Mouse (Mus musculus): ENCODE data around the gene Asic3. TPM values are rescaled to one million over a fixed set of nuclear protein-coding genes. Genes with fewer than 3 reads are reported as not detected.
A peak's percentile ranks its signal among the peaks of the same experiment; 100 is the strongest.

Gene Asic3
- total and polyA plus RNA-seq, 2 experiments from 2014 or later = 0.08 TPM; not detected in 1

DNA sequence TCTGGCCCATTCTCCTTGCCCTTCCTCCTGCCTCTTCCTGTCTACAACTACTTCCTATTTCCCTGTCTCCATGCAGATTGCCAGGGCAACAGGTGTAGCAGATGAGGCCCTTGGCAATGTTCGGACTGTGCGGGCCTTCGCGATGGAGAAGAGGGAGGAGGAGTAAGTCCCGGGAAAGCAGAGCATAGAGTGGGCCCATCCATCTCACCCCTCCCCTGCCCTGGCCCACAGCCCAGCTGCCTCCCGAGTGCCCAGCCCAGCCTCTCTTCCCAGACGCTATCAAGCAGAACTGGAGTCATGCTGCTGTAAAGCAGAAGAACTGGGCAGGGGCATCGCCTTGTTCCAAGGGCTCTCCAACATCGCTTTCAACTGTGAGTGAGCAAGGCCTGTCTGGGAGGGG lies 11.2 kb upstream of the Asic3 start:
- peak; percentile 28; the same call in 1 of the 2 replicates for ATAC-seq
- no peak for DNase-seq
- TF ChIP-seq CTCF (IDR thresholded peaks at IDR 0.05; ENCODE audit: low read depth) = no peak
- H3K4me1 ChIP-seq (ENCODE audit: insufficient read depth) = no peaks in the 10 kb centered on the region
- no peak overlapping the region for H3K4me2 ChIP-seq (ENCODE audit: low read depth)
- 60% methylated on average over 9 of the region's 9 CpGs for WGBS
- no peaks in the 10 kb centered on the region for H3K9me3 ChIP-seq (ENCODE audit: low read length)
- H3K4me3 ChIP-seq (ENCODE audit: low read depth, low read length) = no peak overlapping the region
- no peak overlapping the region for H3K9ac ChIP-seq
- H3K36me3 ChIP-seq (ENCODE audit: insufficient read depth) = peaks cover 48% of the 10 kb centered on the region
- no peaks in the 10 kb centered on the region for H3K27me3 ChIP-seq (ENCODE audit: insufficient read depth, low read length)
- no peak overlapping the region for H3K27ac ChIP-seq (ENCODE audit: low read depth, low read length)

DNA sequence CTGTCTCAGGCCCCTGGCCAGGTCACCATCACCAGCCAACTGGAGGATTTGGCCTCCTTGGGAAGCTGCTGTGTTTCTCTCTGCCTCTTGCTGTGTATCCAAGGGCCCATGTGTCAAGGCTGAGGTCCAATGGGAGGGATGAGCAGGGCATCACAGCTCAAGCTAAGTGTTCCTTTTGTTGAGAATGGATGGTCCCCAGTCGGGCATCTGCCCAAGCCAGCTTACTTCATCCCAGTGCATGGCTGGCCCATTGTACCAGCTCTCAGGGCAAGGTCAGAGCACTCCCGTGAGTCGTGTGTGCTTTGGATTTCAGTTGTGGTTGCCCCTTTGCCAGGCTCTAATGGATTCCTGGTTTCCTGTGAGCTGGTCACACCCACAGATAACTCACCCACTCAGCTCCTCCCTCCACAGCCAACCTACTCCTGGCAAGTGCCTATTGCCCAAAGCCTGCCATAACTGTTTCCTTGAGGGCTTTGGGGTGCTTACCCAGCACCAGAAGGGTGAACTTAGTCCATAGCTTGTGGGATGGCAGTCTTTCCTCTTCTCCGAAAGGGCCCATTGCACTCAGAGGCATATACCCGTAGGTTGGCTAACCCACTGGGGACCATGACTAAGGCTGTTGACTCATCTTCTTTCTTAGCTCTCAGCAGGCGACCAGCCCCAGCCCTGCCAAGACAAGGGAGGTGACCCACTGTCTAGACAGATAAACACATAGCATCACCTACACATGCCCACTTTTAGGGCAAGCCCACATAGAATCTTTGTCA lies 8.4 kb upstream of the Asic3 start:
- TF ChIP-seq CTCF (IDR thresholded peaks at IDR 0.05; ENCODE audit: low read depth) = no peak
- ATAC-seq = no peak
- DNase-seq = no peak
- WGBS = 84% methylated on average over 6 of the region's 6 CpGs
- H3K4me2 ChIP-seq (ENCODE audit: low read depth) = no peak overlapping the region
- no peaks in the 10 kb centered on the region for H3K4me1 ChIP-seq (ENCODE audit: insufficient read depth)
- H3K27me3 ChIP-seq (ENCODE audit: insufficient read depth, low read length) = no peaks in the 10 kb centered on the region
- no peak overlapping the region for H3K9ac ChIP-seq
- no peak overlapping the region for H3K27ac ChIP-seq (ENCODE audit: low read depth, low read length)
- H3K36me3 ChIP-seq (ENCODE audit: insufficient read depth) = peaks cover 60% of the 10 kb centered on the region
- no peak overlapping the region for H3K4me3 ChIP-seq (ENCODE audit: low read depth, low read length)
- no peaks in the 10 kb centered on the region for H3K9me3 ChIP-seq (ENCODE audit: low read length)

DNA sequence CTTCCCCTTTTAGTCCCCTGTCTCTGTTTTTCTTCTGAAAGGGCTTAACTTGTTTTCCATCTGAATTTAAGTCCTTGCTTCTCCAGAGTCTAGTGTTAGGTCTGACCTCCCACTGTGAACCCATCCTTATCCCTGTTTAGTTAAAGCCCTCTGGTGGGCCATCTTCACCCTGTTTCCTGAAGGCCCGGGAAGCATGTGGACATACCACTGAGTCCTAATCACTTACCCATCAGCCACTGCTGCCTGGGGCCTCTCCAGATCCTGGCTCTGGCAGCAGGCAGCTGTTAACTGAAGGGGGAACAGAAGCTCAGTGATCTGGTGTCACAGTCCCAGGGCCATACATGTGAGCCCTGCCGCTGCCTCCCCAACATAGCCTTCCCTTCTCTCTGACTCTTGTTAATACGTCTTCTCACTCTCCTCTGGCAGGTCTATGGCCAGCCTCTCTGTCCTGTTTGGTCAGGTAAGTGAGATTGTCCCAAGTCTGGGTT lies 7.8 kb upstream of the Asic3 start:
- no peak overlapping the region for H3K9ac ChIP-seq
- DNase-seq (no peak), ATAC-seq (no peak)
- H3K36me3 ChIP-seq (ENCODE audit: insufficient read depth) = peaks cover 61% of the 10 kb centered on the region
- H3K4me1 ChIP-seq (ENCODE audit: insufficient read depth) = no peaks in the 10 kb centered on the region
- H3K4me2 ChIP-seq (ENCODE audit: low read depth) = no peak overlapping the region
- no peak overlapping the region for H3K27ac ChIP-seq (ENCODE audit: low read depth, low read length)
- H3K4me3 ChIP-seq (ENCODE audit: low read depth, low read length) = no peak overlapping the region
- H3K27me3 ChIP-seq (ENCODE audit: insufficient read depth, low read length) = no peaks in the 10 kb centered on the region
- TF ChIP-seq CTCF (IDR thresholded peaks at IDR 0.05; ENCODE audit: low read depth) = no peak
- H3K9me3 ChIP-seq (ENCODE audit: low read length) = no peaks in the 10 kb centered on the region
- 74% methylated on average over 3 of the region's 3 CpGs for WGBS

DNA sequence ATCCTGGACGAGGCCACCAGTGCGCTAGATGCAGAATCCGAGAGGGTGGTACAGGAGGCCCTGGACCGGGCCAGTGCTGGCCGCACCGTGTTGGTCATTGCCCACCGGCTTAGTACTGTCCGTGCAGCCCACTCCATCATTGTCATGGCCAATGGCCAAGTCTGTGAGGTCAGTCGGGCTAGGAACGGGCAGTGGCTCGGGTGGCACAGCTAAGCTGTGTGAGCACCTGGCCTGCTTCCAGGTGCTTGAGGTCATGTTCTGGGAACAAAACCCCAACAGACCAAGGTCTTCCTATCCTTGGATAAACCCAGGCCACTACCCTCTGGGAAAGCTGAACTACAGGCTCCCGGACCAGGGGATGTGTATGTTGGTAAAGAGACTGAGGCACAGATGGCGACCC lies 4.5 kb upstream of the Asic3 start:
- Histone ChIP-seq H3K4me2 (ENCODE audit: low read depth) (no peak overlapping the region), H3K9me3 (ENCODE audit: low read length) (no peaks in the 10 kb centered on the region), H3K9ac (no peak overlapping the region), H3K27ac (ENCODE audit: low read depth, low read length) (no peak overlapping the region), H3K36me3 (ENCODE audit: insufficient read depth) (peaks cover 41% of the 10 kb centered on the region), H3K27me3 (ENCODE audit: insufficient read depth, low read length) (no peaks in the 10 kb centered on the region), H3K4me1 (ENCODE audit: insufficient read depth) (no peaks in the 10 kb centered on the region), H3K4me3 (ENCODE audit: low read depth, low read length) (no peak overlapping the region)
- no peak for TF ChIP-seq CTCF (IDR thresholded peaks at IDR 0.05; ENCODE audit: low read depth)
- WGBS = 77% methylated on average over 13 of the region's 13 CpGs
- no peak for DNase-seq
- no peak for ATAC-seq

DNA sequence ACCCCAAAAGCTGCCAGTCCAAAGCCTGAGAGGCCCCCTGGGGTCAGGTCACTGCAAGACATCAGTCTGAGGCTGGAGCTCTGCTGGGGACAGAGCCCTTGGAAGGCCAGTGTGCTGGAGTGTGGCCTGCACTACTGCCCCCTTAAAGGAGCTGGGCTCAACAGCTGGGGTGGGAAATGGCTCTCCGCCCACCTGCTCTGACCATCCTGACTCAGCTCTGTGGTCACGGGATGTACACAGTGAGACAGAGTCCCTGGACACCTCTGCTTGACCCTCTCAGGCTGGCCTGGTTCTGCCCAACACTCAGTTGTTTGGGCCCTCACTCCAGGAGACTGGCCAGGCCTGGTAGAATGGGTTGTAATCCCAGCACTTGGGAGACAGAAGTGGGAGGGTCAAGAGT lies 3.7 kb upstream of the Asic3 start:
- Histone ChIP-seq H3K36me3 (ENCODE audit: insufficient read depth) (peaks cover 33% of the 10 kb centered on the region), H3K4me1 (ENCODE audit: insufficient read depth) (no peaks in the 10 kb centered on the region), H3K9ac (no peak overlapping the region), H3K27me3 (ENCODE audit: insufficient read depth, low read length) (no peaks in the 10 kb centered on the region), H3K27ac (ENCODE audit: low read depth, low read length) (no peak overlapping the region), H3K4me3 (ENCODE audit: low read depth, low read length) (no peak overlapping the region), H3K4me2 (ENCODE audit: low read depth) (no peak overlapping the region), H3K9me3 (ENCODE audit: low read length) (no peaks in the 10 kb centered on the region)
- 68% methylated on average over 2 of the region's 2 CpGs for WGBS
- DNase-seq = no peak
- no peak for TF ChIP-seq CTCF (IDR thresholded peaks at IDR 0.05; ENCODE audit: low read depth)
- ATAC-seq = no peak

DNA sequence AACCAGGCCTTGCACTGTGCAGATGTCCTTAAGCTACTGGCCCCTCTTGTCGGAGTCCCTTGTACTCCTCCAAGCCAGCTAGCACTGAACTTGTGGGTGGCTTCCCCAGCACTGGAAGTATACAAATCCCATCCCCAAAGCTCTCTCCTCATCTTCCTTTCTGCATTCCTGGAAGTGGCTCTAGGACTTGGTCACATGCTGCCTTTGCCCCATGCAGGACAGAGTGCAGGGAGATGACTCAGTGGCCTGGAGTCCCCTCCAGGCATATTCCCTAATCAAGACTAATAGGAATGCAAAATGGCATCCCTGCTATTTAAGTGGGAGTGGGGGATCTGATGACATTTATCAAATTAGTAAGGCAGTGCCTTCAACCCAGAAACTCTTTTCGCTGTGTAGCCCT lies 1.1 kb upstream of the Asic3 start:
- Histone ChIP-seq H3K9me3 (ENCODE audit: low read length) (no peaks in the 10 kb centered on the region), H3K27ac (ENCODE audit: low read depth, low read length) (no peak overlapping the region), H3K36me3 (ENCODE audit: insufficient read depth) (peaks cover 12% of the 10 kb centered on the region), H3K4me2 (ENCODE audit: low read depth) (no peak overlapping the region), H3K9ac (no peak overlapping the region), H3K27me3 (ENCODE audit: insufficient read depth, low read length) (no peaks in the 10 kb centered on the region), H3K4me3 (ENCODE audit: low read depth, low read length) (no peak overlapping the region), H3K4me1 (ENCODE audit: insufficient read depth) (no peaks in the 10 kb centered on the region; the same call in 1 of the 2 replicates)
- WGBS = 87% methylated on average over 2 of the region's 2 CpGs
- no peak for DNase-seq
- ATAC-seq = no peak
- TF ChIP-seq CTCF (IDR thresholded peaks at IDR 0.05; ENCODE audit: low read depth) = no peak

DNA sequence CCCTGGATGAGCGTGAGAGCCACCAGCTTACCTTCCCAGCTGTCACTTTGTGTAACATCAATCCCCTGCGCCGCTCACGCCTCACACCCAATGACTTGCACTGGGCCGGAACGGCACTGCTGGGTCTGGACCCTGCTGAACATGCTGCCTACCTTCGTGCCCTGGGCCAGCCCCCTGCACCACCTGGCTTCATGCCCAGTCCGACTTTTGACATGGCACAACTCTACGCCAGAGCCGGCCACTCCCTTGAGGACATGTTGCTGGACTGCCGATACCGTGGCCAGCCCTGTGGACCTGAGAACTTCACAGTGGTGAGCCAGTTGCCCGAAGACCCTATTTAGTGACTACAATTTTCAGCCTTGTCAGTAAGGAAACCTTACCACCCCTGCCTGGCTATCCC lies 746 bp downstream of the Asic3 start:
- no peak overlapping the region for H3K9ac ChIP-seq
- ATAC-seq (no peak), DNase-seq (no peak)
- WGBS = 86% methylated on average over 13 of the region's 13 CpGs
- no peaks in the 10 kb centered on the region for H3K9me3 ChIP-seq (ENCODE audit: low read length)
- TF ChIP-seq CTCF (IDR thresholded peaks at IDR 0.05; ENCODE audit: low read depth) = no peak
- no peaks in the 10 kb centered on the region; the same call in 1 of the 2 replicates for H3K4me1 ChIP-seq (ENCODE audit: insufficient read depth)
- no peak overlapping the region for H3K27ac ChIP-seq (ENCODE audit: low read depth, low read length)
- peaks cover 16% of the 10 kb centered on the region for H3K36me3 ChIP-seq (ENCODE audit: insufficient read depth)
- no peak overlapping the region for H3K4me3 ChIP-seq (ENCODE audit: low read depth, low read length)
- no peak overlapping the region for H3K4me2 ChIP-seq (ENCODE audit: low read depth)
- no peaks in the 10 kb centered on the region for H3K27me3 ChIP-seq (ENCODE audit: insufficient read depth, low read length)
